Mouse (Mus musculus): Measurements from ENCODE around the gene Drosha.

- no peak for TF ChIP-seq GATA1 (IDR thresholded peaks at IDR 0.05; ENCODE audit: low read length)
- no peak for TF ChIP-seq TAL1 (IDR thresholded peaks at IDR 0.05; ENCODE audit: low read length)
Measured at GRCm38 (mm10) chr15:12824965-12825364, 350 bp downstream of the Drosha start.

All from erythroblast, embryonic 14.5 days (primary cell).